Mouse (Mus musculus): ENCODE measurements at regions not wholly inside any gene's neighbourhood (a gene's known extent, or its start where the extent isn't known, plus 50 kb on each side); places are given as distances from the start of the nearest gene placed in this dataset.

- TF ChIP-seq CTCF (IDR thresholded peaks at IDR 0.05; ENCODE audit: borderline replicate concordance, control insufficient read depth, extremely low read depth, insufficient read depth, low read length, poor library complexity) (no peak), POLR2A (IDR thresholded peaks at IDR 0.05; ENCODE audit: control insufficient read depth, extremely low read depth, insufficient read depth, low read length, poor library complexity) (no peak)
Measured at GRCm38 (mm10) chr4:71627088-71627487, 130.7 kb downstream of the Gm11232 start.

Data from thymus, adult 2 months (tissue).